Mouse (Mus musculus): ENCODE results near the gene Prr19.
"Not testable (repeated sequence)": the region's sequence is repeated elsewhere in the genome, so short reads cannot be mapped to it uniquely, and the experiment has no call there.

The Prr19 gene

GRCm38 (mm10) chr7:25301063-25301462 lies at the start of gene Prr19:
TSS of gene Prr19 (plus strand) at chr7:25301411.
- DNase-seq = no peak

GRCm38 (mm10) chr7:25251822-25252221 lies 49.4 kb upstream of the Prr19 start:
- peak in 1 of 2 experiments; percentile 57 for DNase-seq

GRCm38 (mm10) chr7:25261896-25262295 lies 39.3 kb upstream of the Prr19 start:
- DNase-seq = no peak

- no peak for DNase-seq
Observed at GRCm38 (mm10) chr7:25263968-25264870, 37.0 kb upstream of the Prr19 start.

- DNase-seq = not testable (repeated sequence)
Observed at GRCm38 (mm10) chr7:25265743-25266142, 35.5 kb upstream of the Prr19 start.

GRCm38 (mm10) chr7:25266180-25266962 lies 34.8 kb upstream of the Prr19 start:
- DNase-seq = no peak

GRCm38 (mm10) chr7:25267301-25267750 lies 33.9 kb upstream of the Prr19 start, which contains the start of gene Cic:
TSS of gene Cic (plus strand) at chr7:25267704.
- DNase-seq = peak; percentile 96 to 98

GRCm38 (mm10) chr7:25267751-25268463 lies 33.3 kb upstream of the Prr19 start:
- DNase-seq = peak; percentile 98 to 99

GRCm38 (mm10) chr7:25268588-25268987 lies 32.6 kb upstream of the Prr19 start:
- DNase-seq = no peak

- no peak for DNase-seq
Observed at GRCm38 (mm10) chr7:25269029-25269428, 32.2 kb upstream of the Prr19 start.

- DNase-seq = no peak
Observed at GRCm38 (mm10) chr7:25269545-25270271, 31.5 kb upstream of the Prr19 start.

- no peak for DNase-seq
Observed at GRCm38 (mm10) chr7:25270652-25271633, 30.3 kb upstream of the Prr19 start.

- DNase-seq = no peak
Observed at GRCm38 (mm10) chr7:25271651-25272444, 29.4 kb upstream of the Prr19 start.

- DNase-seq = no peak
Observed at GRCm38 (mm10) chr7:25272445-25273258, 28.6 kb upstream of the Prr19 start.

- no peak for DNase-seq
Observed at GRCm38 (mm10) chr7:25273259-25274241, 27.7 kb upstream of the Prr19 start.

- DNase-seq = no peak
Observed at GRCm38 (mm10) chr7:25274571-25274970, 26.6 kb upstream of the Prr19 start.

- no peak for DNase-seq
Observed at GRCm38 (mm10) chr7:25274996-25275395, 26.2 kb upstream of the Prr19 start.

All from cerebellum, postnatal 36 days (tissue).